Mouse (Mus musculus) thymus, adult 2 months (tissue): ENCODE data around the gene Tmie.
A peak's percentile ranks its signal among the peaks of the same experiment; 100 is the strongest.

Source experiments
- CTCF ChIP-seq: fragments of 200-500 bp; IDR thresholded peaks from 2 replicates; pipeline ENCODE4 v1.5.1; 2012; ENCODE audit warnings: mild to moderate bottlenecking, control low read depth, low read length, moderate library complexity, borderline replicate concordance; ENCODE audit not compliant: control insufficient read depth, poor library complexity, insufficient read depth; ENCODE audit errors: extremely low read depth
- POLR2A ChIP-seq: fragments of 200-500 bp; IDR thresholded peaks from 2 replicates; pipeline ENCODE4 v1.6.1; 2012; ENCODE audit warnings: mild to moderate bottlenecking, low read length, control low read depth, moderate library complexity; ENCODE audit not compliant: control insufficient read depth, poor library complexity, insufficient read depth; ENCODE audit errors: extremely low read depth

DNA sequence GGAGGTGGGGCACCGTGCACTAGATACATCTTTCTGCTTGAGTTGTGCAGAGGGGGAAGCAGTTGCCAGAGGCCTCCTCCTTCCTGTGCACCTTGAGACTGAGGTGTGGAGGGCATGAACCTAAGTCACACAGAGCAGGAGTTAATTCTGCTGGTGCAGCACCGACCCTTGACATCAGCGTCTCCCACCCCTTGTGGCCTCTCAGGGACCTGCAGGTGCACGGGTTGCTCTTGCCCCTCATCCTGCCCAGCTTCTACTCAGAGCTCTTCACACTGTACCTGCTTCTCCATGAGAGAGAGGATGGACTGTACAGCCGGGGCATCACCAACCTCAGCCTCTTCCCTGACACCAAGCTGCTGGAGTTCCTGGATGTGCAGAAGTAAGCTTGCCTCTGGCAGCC, 15.6 kb upstream of the Tmie start:
- no peak for TF ChIP-seq POLR2A
- peak; percentile 59; the same call in 1 of the 2 replicates for TF ChIP-seq CTCF
